22 mouse cellular contexts compared by ENCODE assay signal in the genomic region with DNA sequence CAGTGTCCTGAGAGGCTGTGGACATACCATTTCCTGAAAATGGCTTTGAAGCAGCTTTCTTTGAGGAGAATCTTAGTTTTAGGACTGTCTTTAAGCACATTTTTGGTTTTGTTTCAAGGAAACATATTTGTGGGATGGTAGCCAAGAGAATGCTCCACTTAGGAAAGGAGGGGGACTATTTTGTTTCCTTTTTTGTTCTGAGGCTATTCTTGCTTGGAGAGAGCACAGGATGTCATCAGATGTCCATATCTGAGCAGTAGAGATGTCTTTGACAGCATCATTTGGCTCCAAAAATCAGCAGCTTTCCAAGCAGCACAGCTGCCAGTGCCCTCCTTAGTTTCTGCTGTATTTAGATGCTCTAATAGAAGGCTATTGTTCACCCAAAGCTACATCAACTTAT.
DNase-seq lines count a peak whose midpoint lies in the region; ATAC-seq and TF ChIP-seq lines count a peak whose summit lies in the region.
"Had no signal": no experiment of that assay in that cellular context is flagged by ENCODE, and none has a peak within 500 bp of the region (broad histone marks: within the 10 kb centered on the region; RNA-seq: fewer than 3 reads in every experiment).

No protein-coding gene starts in this region.

- H3K4me3 ChIP-seq in forebrain, postnatal 0 days (ENCODE audit: low read depth, low read length), result no peak overlapping the region
- H3K4me3 ChIP-seq in forebrain, embryonic 12.5 days (replicated peaks), result no peak overlapping the region
- H3K4me3 ChIP-seq: gastrocnemius, adult 2 months; hindbrain, embryonic 12.5 days; limb, embryonic 12.5 days; liver, embryonic 13.5 days; lung, embryonic 15.5 days; midbrain, embryonic 12.5 days; neural tube, embryonic 12.5 days had no signal

- no peak overlapping the region for H3K9ac ChIP-seq in forebrain, postnatal 0 days
- no peak overlapping the region for H3K9ac ChIP-seq in forebrain, embryonic 12.5 days
- H3K9ac ChIP-seq: hindbrain, embryonic 12.5 days; limb, embryonic 12.5 days; liver, embryonic 13.5 days; lung, embryonic 15.5 days; midbrain, embryonic 12.5 days; neural tube, embryonic 12.5 days had no signal

- no peaks in the 10 kb centered on the region for H3K9me3 ChIP-seq in forebrain, postnatal 0 days (ENCODE audit: low read length)
- H3K9me3 ChIP-seq in forebrain, embryonic 12.5 days, result no peaks in the 10 kb centered on the region
- H3K9me3 ChIP-seq: hindbrain, embryonic 12.5 days; limb, embryonic 12.5 days; liver, embryonic 13.5 days; lung, embryonic 15.5 days; midbrain, embryonic 12.5 days; neural tube, embryonic 12.5 days had no signal

- no peaks in the 10 kb centered on the region for H3K4me1 ChIP-seq in forebrain, postnatal 0 days (ENCODE audit: insufficient read depth)
- no peaks in the 10 kb centered on the region for H3K4me1 ChIP-seq in forebrain, embryonic 12.5 days
- H3K4me1 ChIP-seq: hindbrain, embryonic 12.5 days; limb, embryonic 12.5 days; liver, embryonic 13.5 days; lung, embryonic 15.5 days; midbrain, embryonic 12.5 days; neural tube, embryonic 12.5 days had no signal

- H3K27me3 ChIP-seq in forebrain, postnatal 0 days (ENCODE audit: insufficient read depth, low read length), result no peaks in the 10 kb centered on the region
- no peaks in the 10 kb centered on the region for H3K27me3 ChIP-seq in forebrain, embryonic 12.5 days
- H3K27me3 ChIP-seq: hindbrain, embryonic 12.5 days; limb, embryonic 12.5 days; liver, embryonic 13.5 days; lung, embryonic 15.5 days; midbrain, embryonic 12.5 days; neural tube, embryonic 12.5 days had no signal

- no peak for TF ChIP-seq CTCF in forebrain, postnatal 0 days (IDR thresholded peaks at IDR 0.05; ENCODE audit: low read depth)

- H3K27ac ChIP-seq in forebrain, postnatal 0 days (ENCODE audit: low read depth, low read length), result peak overlapping the region; percentile 45; the same call in 1 of the 2 replicates
- H3K27ac ChIP-seq in forebrain, embryonic 12.5 days, result no peak overlapping the region
- H3K27ac ChIP-seq: gastrocnemius, adult 2 months; hindbrain, embryonic 12.5 days; limb, embryonic 12.5 days; liver, embryonic 13.5 days; lung, embryonic 15.5 days; macrophage; midbrain, embryonic 12.5 days; neural tube, embryonic 12.5 days; stomach, postnatal 0 days had no signal

- DNase-seq in cerebellum, adult 11-12 months, result no peak
- DNase-seq in forebrain, postnatal 0 days, result peak; percentile 47
- peak; percentile 2 to 28 for DNase-seq in kidney, postnatal 25 days
- DNase-seq in kidney, adult 9 months, result no peak
- DNase-seq in telencephalon, adult 2 months (ENCODE audit: low read depth, low spot score), result peak; percentile 17
- DNase-seq: adrenal gland, adult 2 months; gastrocnemius, adult 2 months; heart, postnatal 10 days; layer of hippocampus, adult 9-11 months; liver, embryonic 13.5 days; right cerebral cortex, adult 18-20 months had no signal

- no peaks in the 10 kb centered on the region for H3K36me3 ChIP-seq in forebrain, postnatal 0 days (ENCODE audit: insufficient read depth)
- no peaks in the 10 kb centered on the region for H3K36me3 ChIP-seq in forebrain, embryonic 12.5 days (replicated peaks)
- H3K36me3 ChIP-seq: hindbrain, embryonic 12.5 days; limb, embryonic 12.5 days; liver, embryonic 13.5 days; lung, embryonic 15.5 days; midbrain, embryonic 12.5 days; neural tube, embryonic 12.5 days had no signal

- H3K4me2 ChIP-seq in forebrain, postnatal 0 days (ENCODE audit: low read depth), result no peak overlapping the region
- H3K4me2 ChIP-seq in forebrain, embryonic 12.5 days, result no peak overlapping the region
- H3K4me2 ChIP-seq: heart, embryonic 11.5 days; hindbrain, embryonic 12.5 days; limb, embryonic 12.5 days; liver, embryonic 13.5 days; lung, embryonic 15.5 days; midbrain, embryonic 12.5 days; neural tube, embryonic 12.5 days had no signal

- ATAC-seq in cerebellum, adult (ENCODE audit: insufficient number of reproducible peaks, low FRiP score, low TSS enrichment), result peak; percentile 64; the same call in 1 of the 2 replicates
- no peak for ATAC-seq in forebrain, postnatal 0 days
- no peak for ATAC-seq in forebrain, embryonic 12.5 days (ENCODE audit: low FRiP score)
- ATAC-seq in megakaryocyte progenitor cell, adult 5-6 weeks (replicated peaks; ENCODE audit: poor library complexity), result no peak

Comparison
In these comparisons a context has a peak if more than half of its experiments do, and no peak if none do; other contexts are left out.
1. DNase-seq: peak in forebrain, postnatal 0 days (single experiment), kidney, postnatal 25 days (2 of 2) and telencephalon, adult 2 months (single experiment); none in cerebellum, adult 11-12 months (single experiment) and kidney, adult 9 months (single experiment).